Mouse (Mus musculus) ovary, postnatal 14 days (tissue): ENCODE results near the gene Nckap5.

Experiments
- DNase-seq: peaks from one replicate; pipeline ENCODE4 v3.0.0; 2022; ENCODE audit warnings: low spot score

Nckap5 gene

DNA sequence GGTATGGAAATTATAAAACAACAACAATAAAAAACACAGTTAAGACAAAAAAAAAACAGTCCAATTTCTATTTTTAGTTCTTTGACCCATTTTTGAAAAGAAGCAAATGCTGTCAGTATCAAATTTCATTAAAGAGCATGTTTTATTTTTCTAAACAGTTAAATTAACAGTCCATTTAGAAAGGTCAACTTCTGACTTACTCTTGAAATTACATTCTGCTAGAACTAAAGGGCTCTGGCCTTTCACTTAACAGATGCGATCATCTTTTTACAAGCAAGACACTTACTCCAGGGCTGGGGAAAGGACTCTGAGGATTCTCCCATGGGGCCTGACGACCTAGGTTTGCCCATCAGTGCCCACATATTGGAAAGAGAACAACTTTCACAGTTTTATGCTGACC is 359.2 kb downstream of the Nckap5 start:
- no peak for DNase-seq

DNA sequence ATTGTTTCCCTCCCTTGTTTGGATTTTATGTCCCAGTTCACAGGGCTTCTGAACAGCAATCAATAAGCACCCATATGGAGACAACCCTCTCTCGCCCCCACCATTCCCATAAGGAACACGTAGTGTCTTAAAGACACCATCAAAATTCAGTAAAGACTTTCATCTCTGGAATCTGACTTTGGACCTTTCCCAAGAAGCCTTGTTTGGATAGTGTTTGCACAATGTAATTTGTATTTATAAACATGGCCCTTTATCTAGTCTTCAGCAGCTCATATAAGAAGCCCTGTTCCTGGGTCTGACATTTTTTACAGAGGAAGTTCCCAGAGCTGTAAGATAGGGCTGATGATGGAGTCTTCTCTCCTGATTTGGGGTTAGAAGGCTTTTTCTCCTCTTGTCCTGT is 359.7 kb downstream of the Nckap5 start:
- no peak for DNase-seq

DNA sequence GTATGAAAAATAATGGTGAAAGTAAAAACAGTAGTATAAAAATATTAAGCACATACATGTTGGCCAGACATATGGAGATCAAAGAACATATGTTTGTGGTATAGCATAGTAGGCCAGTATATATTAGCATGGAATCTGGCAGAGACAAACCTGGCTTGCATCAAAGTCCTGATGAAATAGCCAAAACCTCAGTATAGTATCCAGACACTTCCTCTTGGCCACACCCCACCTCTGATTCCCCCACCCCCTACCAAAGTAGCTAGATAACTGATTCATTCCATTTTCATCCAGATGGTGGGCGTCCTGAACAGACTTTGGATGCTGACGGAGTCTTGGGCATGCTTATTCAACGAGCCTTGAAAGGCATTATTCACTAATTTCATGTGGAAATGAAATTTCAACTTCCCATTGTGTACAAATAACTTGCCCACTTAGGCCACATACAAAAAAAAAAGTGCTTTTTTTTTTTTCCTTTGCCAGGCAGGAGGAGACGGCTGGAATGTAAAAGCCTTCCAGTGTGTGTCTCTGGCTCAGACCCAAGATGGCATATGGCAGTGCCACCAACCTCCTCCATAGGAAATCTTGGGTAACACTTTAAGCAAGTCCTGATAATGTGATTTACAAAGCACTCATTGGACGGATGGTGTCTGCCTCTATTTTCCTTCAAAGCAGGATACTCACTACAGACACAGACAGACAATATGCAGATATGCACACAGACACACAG is 360.6 kb downstream of the Nckap5 start:
- DNase-seq = no peak

DNA sequence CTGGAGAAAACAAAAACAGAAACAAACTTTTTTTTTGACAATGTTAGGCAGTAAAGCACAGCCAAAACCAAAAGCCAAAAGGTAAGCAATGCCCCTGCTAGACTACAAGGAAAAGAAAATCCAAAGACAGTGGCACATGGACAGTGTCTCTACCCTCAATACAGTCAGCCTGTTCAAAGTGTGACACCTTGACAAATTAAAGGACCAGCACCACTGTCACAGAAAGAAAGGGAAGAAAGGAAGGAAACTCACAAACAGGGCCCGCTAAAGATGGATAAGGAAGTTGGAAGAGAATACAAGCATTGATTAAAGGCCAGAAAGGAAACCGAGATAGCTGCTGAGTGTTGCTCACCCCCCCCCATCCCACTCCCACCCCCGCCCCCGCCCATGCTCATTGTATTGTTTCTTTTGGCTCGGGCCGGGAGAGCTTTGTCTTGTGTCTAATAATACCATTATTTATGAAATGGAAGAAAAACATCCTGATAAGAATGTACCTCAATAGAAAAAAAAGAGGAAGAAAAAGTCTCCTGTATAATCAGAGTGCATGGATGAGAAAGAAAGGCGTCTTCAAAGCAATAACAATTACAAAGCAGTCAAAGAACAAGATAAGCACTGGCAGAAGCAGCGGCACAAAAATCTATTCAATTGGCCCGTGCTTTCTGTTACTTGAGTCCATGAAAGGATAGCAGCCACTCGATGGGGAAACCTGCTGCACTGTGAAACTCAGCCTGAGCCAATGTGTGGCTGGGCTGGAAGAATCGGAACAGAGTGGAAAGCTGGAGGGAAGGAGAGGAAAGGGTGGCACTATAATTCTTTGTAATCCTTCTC is 368.9 kb downstream of the Nckap5 start:
- DNase-seq = no peak

DNA sequence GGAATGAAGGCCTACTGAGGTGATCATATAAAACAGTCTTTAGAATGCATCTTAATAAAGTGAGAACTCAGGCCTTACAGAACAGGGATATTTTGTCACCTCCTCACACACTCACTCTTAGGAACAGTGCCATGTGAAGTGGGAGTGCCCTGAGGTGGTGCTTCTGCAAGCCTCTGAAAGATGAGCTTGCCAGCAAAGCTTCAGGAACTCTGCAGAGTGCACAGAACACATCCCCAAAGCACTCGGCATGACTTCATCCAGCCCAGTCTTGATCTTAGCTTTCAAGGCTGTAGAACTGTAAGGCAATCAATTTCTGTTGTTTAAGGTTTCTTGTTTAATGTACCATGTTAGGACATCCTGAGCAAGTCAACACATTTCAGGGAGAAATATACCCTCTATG is 372.9 kb downstream of the Nckap5 start:
- DNase-seq = no peak

DNA sequence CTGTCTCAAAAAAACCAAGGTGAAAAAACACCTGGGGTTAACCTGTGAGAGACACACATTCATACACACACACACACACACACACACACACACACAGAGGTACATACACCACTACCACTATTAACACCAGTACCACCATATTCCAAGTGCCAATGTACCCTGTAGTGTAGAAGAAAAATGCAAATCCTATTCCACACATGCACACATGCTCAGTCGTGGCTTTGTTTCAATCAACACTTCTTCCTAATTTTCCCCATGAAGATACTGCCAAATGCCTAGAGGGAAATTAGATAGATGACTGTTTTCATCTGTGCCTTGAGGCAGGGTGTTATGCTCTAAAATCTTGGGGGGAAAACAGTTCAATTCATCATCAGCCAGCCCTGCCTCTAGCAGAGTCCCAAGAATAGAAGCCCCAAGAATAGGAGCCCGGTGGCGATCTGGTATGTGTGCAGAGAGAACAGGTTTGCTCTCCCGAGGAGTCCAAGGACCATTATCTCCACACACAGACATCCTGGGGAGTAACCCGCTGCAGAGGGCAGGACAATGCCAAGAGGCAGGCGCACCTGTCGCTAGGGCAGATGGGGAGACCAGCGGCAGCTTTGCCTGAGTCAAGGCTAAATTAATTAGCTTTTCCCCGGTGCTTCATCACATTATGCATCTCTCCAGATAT is 376.0 kb downstream of the Nckap5 start:
- DNase-seq = no peak

DNA sequence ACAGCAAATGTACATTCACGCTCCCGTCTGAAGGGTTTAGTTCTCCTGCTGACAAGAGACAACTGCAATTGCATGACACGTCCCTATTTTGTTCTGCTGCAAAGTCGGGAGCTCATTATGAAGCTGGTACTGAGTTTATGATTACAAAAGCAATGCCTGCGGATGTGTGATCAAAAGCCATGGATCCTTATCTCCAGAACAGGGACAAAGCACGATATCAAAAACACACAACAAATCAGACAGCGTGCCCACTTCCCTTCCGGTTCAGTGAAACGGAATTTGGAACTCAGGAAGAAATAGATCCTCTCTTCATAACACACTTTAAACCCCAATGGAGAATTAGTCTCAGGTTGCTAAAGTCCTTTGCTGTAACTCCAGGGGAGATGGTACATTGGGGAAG is 379.1 kb downstream of the Nckap5 start:
- DNase-seq = no peak

DNA sequence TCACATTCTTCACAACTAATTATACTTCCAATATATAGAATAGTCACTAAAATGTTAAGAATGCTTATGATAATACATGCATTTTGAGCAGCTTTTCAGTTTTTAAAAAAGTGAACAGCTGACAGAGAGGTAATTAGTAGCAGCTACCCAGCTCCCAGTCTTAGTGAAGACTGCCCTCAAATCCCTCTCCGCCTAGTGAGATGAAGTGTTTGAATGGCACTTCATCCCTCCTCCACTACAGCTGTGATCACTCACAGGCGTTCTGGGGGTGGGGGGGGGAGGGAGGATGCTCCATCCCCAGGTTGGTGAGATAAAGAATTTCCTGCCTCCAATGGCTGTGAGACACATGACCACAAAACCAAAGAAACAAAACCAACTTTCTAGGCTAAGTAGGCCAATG is 381.2 kb downstream of the Nckap5 start:
- no peak for DNase-seq

DNA sequence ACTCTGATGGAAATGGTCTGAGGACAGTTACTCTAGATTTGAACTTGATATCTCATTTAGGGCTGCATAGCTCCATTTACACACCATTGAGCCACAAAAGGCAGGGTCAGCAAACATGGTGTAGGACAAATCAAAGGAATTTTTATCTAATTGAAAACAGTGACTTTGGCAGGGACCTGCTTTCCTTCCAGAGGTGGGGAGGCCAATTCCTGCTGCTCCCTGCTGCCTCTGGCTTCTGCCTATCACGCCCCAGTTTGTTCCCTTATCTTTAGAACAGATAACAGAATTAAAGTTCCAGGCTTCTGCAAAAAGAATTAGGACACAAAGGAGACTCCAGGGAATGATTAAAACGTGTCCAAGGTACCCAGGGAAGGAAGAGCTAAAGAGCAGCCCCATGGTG is 386.7 kb downstream of the Nckap5 start:
- no peak for DNase-seq

DNA sequence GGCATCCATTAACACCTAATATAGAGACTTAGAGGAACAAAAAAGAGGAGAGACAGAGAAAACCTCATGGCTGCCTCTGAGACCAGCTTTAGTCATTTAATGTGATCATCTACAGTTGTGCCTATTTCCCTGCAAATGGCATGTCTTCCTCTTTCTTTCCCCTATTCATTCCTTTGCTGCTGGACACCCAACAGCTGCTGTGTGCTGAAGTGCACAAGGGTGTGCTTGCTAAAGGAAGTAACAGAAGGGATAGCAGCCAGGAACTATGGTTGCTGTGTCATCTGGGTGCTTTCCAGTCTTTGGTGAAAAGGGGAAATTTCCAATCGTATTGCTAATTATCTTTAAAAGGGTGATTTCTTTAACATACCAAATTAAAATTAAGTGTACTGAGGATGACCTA is 387.9 kb downstream of the Nckap5 start:
- no peak for DNase-seq

DNA sequence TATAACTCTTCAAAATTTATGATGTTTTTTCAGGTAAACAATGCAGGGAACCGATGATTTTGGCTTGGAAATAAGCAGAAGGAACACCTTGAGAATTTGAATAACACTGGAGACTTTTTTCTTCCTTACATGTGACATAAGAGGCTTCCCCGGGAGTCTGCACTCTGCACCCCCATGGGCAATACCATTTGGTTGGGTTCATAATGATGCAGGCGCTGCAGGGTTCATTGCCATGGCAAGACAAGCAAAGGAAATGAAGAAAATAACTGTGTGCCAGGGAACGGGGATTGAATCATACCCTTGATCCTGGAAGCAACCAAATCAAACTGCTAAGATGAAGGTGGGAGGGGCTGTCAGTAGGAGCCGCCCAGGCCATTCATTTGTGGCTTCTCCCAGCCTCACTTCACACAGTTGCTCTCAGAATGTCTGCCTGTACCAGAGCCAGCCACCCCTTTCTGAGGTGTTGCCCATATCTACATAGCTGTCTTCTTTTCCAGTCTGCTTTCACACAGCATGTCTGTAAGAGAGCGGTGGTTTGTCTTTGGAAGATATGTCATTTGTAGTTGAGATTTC is 392.5 kb downstream of the Nckap5 start:
- DNase-seq = no peak

DNA sequence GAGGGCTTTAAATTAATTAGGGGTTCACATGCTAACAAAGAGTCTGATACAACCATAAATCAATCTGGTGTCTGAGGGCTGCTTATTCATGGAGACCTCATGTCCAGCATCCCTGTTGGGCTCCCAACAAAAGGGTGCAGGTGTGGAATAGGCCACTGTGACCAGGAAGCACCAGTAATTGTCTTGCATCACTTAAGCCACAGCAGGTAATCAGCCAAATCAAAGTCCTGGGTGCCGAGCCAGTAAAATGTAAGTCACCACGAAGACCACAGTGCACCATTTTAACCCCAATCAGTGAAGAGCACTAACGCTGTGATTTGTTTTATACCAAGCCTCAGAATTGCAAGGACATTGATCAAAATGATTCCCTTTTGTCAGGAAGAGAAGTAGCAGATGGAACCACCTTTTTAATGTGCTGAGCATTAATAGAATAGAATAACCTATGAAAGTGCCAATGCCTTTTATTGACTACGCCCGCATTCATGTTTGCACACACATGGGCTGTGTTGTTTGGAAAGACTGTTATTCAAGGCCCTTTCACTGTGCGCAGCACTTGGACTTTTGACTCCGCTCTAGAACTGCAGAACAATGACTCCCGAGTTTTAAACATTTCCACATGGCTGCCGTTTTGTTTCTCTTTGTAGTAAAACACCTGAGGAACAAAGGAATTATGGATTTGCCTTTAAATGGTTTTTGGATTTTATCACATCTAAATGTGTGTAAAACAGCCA is 393.5 kb downstream of the Nckap5 start:
- no peak for DNase-seq

DNA sequence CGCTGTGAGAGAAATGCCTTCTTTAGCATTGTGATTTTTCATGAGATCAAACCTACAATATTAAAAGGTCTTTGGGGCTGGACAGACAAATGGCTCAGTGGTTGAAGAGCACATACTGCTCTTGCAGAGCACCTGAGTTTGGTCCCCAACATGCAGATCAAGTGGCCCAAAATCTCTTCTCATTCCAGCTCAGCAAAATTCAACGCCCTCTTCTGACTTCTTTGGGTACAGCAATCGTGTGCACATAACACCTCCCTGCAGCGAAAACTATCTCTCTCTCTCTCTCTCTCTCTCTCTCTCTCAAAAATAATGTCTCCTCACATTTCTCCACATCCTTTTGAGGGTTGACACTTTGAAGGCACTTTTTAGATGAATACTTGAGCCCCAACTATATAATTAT is 398.3 kb downstream of the Nckap5 start:
- DNase-seq = no peak

DNA sequence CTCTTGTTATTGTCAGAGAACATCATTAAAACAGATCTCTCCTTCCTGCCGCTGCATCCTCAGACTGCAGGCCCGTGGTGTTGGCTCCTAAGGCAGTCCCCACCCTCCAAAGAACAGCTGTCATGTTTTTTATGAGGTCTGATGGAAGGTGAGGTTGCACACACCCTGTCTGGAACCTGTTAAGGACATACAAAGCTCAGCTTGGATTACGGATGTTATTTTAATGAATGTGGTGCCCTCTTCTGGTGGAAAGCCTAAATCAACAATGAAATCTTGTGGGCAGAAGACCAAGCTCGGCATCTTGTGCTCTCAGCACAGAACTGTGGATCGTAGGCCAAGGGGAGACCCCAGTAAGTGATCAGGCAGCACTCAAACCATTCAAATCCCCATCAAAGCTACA is 399.0 kb downstream of the Nckap5 start:
- DNase-seq = peak; percentile 56

DNA sequence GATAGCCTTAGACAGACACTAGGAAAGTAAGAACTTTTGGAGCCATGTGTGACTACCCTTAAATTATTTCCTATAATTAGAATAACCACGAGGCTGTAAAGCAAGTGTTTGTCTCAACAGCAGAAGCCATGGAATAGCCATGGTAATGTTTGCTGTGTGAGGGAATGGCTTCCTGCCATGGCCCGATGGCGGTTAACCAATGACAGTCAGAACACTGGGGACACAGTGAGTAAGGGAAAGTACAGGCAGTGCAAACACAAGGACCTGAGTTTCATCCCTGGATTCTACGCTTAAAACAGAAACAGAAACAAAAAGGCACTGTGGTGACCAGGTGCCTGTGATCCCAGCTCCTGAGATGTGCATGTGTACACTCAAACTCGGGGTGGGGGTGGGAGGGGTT is 419.2 kb downstream of the Nckap5 start:
- no peak for DNase-seq

DNA sequence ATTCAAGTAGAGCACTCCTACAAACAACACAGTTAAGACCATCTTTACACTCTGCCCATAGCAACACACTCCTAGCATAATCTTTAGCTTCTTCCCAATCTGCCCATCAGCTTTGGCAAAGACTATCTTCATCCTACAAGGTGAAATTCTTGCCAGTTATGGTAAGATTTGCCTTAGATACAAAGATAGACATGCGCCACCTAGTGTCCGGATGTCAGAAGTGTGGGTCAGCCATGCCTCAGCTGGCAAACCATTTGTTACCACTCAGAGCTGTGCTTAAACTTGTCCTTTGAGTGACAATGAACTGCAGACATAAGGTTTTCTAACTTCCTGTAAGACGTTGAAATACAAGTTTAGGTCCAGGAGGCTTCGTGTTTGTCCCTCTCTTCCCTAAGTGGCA is 422.7 kb downstream of the Nckap5 start:
- peak; percentile 27 for DNase-seq

DNA sequence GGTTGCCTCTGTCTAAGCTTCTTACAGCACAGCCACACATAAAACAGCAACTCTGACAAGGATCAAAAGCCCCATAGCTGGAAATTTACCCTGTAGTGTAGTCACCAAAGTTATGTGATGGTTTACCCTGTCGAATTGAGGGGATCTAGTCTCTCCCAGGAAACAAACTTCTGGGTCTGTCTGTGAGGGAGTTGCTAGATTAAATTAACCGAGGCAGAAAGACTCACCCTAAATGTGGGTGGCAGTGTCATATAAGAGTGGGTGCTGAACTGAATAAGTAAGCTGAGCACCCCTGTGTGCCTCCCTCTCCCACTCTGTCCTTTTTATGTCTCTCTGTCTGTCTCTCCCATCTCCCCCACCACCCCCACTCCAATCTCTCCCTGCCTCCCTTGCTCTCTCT is 425.1 kb downstream of the Nckap5 start:
- DNase-seq = no peak

DNA sequence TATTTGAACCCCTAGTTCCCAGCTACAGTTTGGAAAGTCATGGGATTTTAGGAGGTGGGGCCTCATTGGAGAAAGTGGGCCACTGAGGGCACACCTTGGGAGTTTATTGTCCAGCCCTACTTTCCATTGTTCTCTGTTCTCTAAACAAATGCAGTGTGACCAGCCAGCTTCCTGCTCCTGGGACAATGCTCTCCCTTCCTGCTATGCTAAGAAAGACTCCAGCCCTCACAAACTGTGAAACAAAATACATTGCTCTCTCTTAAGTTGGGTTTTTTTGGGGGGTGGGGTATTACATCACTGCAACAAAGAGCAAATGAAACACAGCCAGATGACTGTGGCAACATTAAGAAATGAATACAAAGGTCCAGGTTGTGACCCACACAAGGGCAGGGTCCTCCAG is 426.6 kb downstream of the Nckap5 start:
- no peak for DNase-seq

DNA sequence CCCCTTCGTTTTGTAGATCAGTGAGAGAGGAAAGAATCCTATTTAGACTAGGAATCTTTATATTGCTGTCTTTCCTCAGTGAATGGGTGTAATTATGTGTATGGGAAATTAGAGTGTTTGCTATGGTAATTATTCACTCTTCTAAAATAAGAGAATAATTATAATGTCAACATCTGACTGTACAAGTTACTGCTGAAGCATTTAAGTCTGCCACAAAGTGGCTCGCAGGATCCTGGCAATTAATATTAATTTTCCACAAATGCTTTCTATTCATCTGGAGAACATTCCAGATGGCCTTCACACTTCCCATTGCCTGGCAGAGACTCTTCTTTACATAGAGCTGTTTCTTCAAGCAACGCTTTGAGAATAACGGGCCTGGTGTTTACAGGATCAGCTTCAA is 439.4 kb downstream of the Nckap5 start:
- no peak for DNase-seq

DNA sequence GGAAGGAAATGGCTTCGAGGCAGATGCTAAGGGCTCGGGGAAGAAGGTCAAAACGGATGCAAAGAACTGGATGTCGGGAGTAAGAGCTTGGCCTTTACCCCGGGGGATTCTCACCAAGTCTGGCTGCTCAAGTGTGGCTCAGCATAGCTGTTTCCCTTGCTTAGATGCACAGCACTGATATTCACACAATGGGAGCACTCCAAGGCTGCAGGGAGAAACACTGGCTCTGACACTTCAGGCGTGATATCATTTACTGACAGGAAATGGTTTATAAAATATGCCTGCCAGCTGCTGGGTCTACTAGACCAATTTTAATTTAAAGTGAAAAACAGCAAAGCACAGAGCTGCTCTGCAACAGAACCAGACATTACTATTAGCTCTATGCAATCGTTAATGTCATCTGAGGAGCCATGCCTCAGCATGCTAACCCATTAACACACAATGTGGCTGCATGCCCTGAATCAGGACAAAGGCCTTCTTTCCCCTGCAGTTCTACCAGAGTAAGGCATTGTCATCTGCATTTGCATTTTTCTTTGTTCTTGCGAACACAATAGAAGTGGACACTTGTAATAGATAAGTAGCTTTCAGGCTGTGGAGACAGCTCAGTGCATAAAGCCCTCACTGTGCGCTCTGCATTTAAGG is 453.1 kb downstream of the Nckap5 start:
- DNase-seq = no peak

DNA sequence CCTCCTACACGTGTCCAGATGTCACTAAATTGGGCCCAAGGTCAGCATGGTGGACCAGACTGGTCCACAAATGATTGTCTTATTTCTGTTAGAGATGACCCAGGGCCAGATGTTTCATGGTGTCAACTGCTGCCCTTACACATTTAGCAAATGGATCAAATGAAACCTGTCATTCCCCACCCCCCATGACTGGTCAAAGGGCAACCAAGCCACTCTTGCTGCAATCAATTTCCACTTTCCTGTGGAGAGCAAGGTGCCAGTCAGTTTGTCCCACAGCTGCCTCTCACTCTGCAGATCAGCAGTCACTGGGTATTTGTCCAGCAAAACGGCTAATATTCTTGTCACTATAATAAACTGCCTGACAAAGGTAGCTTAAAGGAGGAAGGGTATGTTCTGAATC is 463.9 kb downstream of the Nckap5 start:
- DNase-seq = no peak

DNA sequence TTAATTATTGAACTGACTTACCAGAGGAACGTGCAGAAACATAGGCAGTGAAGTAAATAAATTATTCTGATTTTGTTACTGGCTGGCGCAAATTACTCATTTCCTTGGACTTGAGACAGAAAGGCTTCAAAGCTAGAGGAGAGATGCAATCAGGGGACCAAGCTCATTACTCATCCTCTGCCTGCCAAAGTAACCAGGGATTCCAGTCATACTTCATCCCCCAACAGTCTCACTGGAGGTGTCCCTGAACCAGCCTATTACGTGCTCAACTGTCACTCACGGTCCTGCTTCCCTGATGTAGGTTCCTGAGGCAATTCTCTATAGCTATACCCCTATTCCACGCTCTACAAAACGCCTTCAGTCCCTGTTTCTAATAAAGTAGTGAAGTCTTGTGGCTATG is 466.0 kb downstream of the Nckap5 start:
- no peak for DNase-seq
